Mouse (Mus musculus): ENCODE data around the gene Ugt1a5.

The Ugt1a5 gene

DNA sequence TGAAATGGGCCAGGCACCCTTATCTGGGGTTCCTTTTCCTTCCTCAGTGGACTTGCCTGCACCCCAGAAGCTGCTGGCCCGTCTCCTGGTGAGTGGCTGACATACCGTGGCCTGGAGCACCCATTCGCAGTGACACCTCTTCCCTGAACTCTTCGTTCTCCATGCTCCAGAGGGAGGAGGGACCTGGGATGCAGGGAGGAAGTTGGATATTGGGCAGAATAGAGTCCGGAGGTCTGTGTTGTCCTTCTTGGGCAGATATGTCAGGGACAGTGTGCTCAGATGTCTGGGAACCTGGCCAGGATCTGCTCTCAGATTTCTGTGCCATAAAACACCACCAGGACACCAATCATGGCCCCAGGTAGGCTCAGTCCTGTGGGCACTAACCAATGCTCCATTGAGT, 74.3 kb downstream of the Ugt1a5 start:
- DNase-seq (ENCODE audit: low spot score) = no peak

DNA sequence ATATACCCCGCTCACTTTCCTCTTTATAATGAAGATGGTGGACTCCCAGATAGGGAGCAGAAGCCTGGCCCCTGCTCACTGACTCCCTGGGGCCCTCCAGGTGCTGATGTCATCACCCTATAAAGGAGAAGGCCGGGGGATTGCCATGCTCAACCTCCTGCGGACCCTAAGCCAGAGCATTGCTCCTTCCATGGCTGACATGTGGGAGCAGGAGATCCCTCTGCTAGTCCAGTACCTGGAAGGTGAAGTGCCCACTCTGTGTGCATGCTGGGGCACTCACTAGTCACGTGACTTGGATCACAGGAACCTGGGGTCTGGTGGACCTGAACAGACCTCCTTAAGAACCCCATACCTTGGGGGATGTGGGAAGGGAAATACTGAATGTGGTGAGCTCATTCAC, 74.8 kb downstream of the Ugt1a5 start:
- DNase-seq (ENCODE audit: low spot score) = no peak

DNA sequence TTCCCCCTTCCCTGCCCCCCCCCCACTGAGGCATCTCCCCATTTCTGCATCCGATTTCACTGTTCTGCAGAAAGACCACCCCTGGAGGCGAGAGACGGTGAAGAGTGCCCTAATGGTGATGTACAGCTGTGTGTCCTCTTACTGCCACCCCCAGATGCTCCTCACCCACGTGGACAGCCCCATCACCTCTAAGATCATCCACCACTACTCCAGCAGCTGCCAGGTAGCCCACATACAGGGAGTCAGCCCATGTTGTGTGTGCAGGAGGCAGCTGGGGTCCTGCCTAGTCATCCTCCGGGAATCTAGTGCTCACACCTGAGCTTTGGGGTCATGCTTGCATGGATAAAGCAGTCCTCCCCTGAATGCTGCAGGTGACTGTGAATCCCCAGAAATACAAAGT, 78.0 kb downstream of the Ugt1a5 start:
- DNase-seq (ENCODE audit: low spot score) = no peak

DNA sequence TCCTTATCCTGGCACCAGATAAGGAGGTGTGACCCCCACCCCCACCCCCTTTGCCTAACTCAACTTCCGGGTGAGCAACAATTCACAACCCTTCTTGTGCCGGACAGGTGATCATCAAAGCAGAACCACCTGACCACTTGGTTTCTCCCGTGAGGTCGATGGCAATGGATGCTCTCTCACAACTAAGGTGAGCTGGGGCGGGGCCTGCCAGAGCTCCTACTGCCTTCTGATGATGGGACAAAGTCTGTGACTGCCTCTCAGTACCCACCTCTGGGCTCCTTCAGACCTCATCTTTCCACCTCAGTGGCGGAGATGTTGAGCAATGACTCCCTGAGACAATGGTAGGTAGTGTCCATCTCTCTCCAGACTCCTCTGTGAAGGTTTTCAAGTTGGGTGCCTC, 80.1 kb downstream of the Ugt1a5 start:
- DNase-seq (ENCODE audit: low spot score) = no peak

DNA sequence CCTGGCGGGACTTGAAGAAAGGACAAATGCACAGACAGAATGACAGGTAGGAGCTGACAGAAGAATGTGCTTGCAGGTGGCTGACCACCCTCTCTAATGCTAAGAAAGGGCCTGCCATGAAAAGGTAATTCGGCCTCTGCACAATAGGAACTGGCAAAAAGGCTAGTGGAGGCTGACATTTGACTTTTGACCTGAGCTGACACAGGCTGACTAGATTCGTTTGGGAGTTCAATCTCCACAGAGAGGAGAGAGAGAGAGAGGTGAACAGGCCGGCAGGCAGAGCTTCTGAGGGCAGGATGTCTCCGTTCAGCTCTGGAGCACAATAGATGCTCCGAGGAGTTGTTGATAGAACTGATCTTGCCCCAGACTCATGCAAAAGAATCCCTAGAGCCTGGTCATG, 80.6 kb downstream of the Ugt1a5 start:
- no peak for DNase-seq (ENCODE audit: low spot score)

DNA sequence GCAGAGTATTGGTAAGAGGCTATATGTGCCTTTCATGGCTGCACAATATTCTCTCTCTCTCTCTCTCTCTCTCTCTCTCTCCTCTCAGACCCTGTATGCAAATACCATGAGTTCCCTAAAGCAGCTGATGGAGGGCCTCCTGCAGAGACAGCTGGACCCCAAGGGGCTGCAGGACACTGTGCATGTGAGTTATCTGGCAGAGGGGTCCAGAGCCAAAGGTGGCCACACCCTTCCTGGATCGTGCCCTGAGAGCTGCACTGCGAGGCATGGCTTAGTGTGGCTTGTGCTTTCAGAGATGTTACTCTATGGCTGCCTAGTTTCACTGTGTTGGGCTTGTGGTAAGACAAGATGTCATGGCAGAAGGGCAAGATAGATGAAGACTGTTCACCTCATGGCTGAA, 81.8 kb downstream of the Ugt1a5 start:
- no peak for DNase-seq (ENCODE audit: low spot score)

DNA sequence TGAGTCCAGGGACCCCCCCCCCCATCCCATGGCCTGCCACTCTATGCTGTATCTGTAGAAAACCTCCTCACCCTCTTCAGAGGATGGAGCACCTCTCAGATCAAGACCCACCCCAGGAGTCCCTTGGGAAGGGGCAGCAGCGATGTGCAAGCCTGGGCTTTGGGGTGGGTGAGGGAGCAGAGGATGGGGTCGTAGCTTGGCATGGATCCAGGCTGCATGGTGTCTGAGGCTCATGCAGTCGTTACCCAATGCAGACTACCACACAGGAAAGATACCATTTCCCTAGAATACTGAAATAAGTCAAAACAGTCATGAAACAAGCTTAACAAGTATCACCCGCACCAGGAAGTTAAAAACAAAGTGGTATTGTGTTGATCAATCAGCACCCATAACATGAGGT, 82.8 kb downstream of the Ugt1a5 start:
- no peak for DNase-seq (ENCODE audit: low spot score)

DNA sequence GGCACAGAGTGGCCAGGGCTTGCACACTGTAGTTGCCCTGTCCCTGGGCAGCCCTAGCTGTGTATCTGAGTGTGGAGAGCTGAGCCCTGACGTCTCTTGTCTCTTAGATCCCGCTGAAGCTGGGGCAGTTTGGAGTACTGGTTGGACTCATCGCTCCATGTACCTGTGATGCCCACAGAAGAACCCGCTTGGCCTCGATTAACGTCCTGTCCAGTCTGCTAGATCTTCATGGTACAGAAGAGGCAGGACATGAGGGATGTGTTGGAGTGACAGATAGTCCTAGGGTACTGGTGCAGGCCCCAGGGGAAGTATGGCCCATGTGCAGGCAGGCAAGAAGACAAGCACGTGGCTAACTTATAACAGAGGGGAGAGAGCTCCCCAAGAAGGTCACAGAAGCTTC, 83.8 kb downstream of the Ugt1a5 start:
- no peak for DNase-seq (ENCODE audit: low spot score)

DNA sequence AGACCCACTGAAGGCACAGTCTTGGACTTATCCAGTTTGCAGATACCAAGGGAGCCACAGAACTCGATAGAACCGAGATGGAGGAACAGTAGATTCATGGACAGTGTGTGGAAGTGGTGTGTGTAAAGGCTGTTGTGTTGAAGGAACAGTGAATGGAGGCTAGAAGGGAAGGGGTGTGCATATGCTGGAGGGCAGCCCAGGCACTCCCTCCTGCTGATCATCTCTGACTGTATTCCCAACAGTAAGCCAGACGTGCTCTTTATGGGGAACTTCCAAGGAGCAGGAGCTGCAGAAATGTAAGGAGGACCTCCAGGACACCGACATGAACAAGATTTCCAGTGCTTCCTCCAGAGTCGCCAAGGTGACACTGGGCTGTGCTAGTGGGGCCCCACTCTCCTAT, 84.2 kb downstream of the Ugt1a5 start:
- DNase-seq (ENCODE audit: low spot score) = no peak

DNA sequence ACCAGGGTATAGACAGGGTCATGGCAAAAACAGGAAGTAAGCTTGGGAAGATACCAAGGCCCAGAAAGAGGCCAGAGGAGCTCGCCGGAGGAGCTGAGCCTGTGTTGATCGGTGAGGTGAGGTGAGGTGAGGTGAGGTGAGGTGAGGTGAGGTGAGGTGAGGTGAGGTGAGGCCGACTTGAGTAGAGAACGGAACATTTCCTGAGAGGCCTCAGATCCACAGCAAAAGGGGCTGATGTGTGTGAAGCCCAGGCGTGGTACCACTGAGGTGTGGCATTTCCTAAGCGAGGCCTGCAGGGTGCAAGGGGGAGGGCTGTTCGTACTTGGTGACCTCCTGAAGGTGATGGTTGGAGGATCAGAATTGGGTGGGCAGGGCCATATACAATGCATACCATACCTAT, 87.3 kb downstream of the Ugt1a5 start:
- no peak for DNase-seq (ENCODE audit: low spot score)

DNA sequence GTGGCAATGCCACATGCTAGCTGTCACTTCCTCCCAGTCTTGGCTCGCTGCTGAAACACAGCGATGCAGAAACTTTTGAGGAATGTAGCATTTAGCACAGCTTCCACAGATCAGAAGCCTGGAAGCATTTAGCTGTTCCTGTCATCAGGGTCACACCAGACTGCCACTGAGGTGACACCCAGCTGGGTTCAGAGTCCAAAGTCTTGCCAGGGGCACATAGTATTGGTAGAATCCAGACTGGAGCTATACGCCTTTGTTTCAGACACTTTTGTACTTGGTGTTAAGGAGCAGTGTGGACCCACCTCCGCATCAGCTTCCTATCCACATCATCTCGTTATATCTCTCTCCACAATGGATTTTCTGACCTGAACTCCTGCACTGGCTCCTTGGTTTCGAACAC, 87.7 kb downstream of the Ugt1a5 start:
- no peak for DNase-seq (ENCODE audit: low spot score)

DNA sequence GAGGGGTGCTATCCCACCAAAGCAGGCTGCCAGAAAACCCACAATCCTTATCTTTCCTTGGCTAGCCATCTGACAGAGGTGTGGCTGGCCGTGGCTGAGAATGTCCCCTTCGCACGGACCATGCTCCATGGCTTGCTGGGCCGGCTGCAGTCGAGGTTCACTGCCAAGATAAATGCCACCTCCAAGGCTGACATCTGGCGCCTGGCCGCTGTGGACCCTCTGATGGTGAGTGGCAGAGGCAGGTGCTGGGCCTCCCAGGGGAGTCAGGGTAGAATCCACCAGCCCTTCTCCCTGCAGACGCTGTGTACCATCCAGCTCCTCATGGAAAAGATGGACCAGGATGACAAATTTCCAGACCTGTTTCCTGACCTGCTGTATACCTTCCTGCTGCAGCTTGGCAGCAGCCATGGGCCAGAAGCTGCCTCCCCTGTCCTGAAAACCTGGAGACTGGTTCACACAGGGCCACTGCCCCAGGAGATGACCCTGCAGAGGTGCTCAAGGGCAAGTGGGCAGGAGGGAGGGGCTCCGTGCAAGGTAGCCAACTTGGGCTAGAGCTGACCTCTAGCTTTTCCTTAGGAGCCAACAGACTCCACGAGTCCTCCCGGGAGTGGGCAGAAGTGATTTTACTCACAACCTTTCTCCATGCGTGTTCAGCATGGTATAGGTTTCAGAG, 89.1 kb downstream of the Ugt1a5 start:
- DNase-seq (ENCODE audit: low spot score) = no peak

DNA sequence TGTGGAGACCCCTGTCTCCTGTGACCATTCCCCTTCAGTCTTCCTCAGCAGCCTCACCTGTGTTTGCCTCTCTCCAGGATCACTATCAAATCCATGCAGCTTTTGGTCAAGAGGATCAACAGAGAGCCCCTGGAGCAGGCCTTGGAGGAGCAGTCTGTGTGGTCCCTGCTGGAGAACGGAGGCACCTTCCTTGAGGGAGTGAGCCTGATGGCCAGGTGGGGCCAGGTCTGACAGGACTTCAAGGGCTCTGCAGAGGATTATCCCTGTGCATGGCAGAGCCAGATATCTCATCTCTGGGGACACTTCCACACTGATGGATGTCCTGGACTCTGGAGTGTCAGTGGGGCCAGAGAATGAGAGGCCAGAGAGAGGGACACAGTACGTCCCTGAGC, 89.7 kb downstream of the Ugt1a5 start:
- DNase-seq (ENCODE audit: low spot score) = no peak

DNA sequence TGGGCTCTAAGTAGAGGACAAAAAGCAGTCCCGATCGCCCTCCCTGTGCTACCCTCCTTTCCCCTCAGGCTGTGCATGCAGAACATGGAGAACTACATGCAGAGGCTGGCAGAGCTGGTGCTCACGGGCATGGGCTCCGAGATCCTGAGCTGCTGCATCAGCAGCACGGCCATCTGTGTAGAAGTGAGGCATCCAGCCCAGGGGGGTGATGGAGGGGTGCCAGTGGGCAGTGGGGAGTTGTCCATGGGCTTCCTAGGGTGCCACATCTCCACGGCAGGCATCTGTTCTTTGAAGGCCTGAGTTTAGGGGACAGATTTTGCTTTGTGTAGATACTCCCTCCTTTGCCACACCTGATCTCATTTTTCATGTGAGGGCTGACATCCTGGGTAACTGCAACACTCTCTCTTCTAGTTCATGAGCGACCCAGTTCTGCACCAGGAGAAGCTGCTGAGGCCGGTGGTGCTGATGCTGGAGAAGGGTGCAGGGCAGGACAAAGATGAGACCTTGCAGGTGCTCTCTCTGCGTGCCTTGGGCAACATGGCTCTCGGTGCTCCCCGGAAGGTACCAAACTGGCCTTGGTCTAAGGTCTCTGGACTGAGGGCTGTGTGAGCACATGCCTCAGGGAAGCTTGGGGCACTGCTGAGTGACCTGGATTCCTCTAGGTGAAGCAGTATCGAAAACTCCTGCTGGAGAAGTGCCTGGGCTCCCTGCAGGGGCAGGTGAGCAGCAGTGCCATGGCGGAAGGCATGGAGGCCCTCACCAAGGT, 90.4 kb downstream of the Ugt1a5 start:
- DNase-seq (ENCODE audit: low spot score) = no peak

DNA sequence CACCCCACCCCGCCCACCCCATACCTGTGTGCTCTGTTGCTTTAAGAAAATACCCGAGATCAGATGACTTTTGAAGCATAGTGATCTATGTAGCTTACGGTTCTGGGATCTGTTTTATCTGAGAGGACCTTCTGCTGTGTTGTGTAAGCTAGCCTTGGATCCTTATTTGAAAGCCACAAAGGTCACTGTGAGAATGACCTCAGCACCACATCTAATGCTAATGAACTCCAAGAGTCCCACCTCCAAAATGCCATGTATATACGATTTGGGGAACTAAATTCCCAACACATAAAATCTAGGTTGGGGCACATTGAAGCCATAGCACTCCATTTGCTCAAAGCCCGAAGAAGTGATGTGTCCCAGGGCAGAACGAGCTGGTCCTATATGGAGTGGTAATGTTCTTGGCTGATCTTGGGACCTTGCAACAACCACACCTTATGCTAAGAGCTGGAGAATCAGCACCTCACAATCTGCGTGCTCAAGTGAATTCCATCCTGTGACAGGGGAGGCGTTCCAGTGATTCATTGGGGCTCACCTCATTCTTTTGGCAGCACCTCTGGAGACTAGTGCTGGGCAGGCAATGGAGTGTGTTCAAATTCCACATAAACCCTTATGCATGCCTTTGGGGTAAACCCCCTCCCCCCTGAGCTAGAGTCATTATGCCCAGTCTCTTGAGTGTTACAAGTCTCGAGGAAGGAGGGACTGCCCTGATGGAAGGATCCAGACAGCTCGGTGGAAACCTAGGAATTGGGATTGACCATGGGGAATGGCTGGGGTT, 91.3 kb downstream of the Ugt1a5 start:
- DNase-seq (ENCODE audit: low spot score) = no peak

DNA sequence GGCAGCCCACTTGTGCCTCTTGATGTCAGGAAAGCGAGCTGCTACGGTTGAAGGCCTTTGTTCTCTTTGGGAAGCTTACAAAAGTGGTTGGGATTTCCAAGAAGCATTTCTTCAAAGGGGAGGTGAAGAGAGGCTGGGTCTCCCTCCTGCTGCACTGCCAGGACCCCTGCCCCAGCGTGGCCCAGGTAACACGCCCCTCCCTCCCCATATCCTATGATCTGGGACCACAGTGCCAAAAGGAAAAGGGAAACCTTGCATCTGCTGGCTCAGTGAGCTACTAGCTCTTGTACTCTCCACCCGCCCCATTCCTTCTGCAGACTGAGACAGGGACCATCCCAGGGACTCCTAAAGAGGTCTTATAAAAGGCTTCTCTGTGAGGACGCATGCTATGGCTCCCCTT, 91.9 kb downstream of the Ugt1a5 start:
- no peak for DNase-seq (ENCODE audit: low spot score)

DNA sequence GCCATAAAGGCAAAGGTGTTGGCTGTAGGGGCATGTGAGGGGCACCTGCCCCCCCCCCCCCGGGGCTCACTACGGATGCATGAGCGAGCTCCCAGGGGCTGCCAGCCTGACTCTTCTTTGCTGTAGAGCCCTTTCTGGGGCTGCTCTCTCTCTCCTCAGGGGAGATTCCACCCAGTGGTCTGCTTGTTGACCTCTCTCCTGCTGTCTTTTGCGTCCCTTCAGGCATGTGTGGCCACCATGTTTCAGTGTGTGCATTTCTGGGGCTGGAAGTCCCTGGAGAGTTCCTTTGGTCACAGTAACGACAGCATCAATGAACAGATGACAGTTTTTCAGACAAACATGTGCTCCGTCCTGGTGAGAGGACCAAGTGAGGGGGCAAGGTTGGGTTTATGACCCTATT, 92.5 kb downstream of the Ugt1a5 start:
- DNase-seq (ENCODE audit: low spot score) = no peak

DNA sequence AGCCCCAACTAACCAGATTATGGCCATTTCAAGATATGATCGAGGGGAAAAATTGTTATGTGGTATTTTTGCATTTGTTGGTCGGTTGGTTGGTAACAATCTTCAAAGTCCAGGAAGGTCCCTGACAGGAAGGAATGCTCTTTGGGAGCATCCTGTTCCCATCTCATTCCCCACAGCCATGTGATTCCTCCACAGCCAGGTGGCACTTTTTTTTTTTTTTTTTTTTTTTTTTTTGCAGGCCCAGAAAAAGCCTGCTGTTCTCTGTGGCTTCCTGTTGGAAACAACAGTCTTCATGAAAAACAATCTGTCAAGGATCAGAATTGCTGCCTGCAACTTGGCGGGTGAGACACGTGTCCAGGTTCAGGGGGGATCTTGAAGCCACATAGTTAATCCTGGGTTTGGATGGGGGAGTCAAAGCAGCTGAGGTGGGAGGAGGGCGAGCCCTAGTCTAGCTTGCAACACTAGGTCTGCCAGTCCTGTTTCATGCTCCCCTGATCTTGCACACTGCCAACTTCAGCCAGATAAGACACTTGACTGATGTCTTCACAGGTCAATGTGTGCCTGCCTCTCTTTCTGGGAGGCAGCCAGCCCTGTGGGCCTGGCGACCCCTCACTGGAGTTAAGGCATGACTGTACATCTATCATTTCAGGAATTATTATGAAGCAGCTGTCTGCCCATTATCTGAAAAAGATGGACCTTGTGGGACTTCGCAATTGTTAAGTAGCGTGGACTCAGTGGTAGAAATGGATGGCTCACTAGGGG, 93.2 kb downstream of the Ugt1a5 start:
- no peak for DNase-seq (ENCODE audit: low spot score)

DNA sequence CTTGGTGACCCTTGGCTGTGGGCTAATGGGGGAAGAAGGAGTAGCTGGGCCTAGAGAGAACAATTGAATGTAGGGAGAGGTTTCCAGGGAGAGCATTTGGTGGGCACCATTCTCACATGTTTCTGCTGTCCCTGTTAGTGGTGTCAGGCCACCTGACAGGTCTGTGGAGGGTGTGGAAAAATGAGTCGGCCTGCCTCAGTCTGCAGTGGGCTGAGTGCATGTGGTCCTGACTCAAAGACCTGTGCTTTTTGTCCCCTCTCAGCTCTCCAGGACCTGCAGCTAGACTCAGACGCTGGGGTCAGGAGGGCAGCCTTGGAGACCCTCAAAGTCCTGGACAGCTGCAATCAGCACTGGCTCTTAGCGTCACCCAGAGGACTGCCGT, 93.8 kb downstream of the Ugt1a5 start:
- no peak for DNase-seq (ENCODE audit: low spot score)

DNA sequence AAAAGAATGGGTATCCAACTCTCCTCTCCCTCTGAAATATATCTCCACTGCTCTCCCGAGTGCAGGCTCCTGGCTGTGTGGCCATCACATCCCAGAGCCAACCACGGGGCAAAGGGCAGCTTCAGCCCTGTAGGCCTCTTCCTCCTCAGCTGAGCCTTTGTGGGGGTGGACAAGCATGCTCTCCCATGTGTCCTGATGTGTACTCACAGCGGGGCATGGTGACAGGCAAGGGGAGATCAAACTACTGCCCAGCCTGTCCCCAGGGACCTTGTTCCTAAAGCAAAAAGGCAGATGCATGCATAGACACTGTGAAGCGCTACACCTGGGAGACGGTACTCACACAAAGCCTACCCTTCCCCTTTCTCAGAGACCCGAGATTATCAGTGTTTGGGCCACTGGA, 94.3 kb downstream of the Ugt1a5 start:
- DNase-seq (ENCODE audit: low spot score) = no peak

DNA sequence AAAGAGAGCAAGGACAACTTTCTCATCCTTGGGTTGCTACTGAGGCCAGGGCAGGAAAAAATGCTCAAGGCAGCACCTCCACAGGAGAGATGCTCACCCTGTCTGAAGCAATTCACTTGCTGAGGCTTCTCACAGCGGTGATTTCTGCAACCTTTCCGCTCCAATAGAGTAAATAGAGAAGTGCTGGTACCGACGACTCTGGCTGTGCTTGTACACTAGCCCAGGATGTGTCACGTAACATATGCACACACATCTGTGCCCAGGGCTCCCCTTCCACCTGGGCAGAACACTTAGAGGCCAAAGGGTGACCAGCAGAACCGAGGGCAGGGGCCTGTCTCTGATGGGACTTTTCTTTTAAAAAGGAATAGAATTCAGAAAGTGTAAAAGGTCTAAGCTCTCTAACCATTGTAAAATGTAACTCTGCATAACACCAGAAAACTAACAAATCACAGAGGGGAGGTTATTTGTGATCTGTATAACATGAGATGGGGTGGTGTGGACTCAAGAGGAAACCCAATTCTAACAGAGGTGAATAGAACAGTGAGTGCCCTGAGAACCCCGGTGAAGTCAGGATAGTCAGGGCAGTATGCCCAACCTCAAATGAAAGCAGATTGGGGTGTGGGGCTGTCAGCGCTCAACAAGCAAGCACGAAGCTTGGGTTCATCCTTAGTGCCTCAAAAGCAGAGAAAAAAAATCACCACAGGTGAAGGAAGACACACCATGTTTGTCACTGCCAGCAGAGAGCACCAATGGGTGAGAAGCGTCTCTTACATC, 95.0 kb downstream of the Ugt1a5 start:
- DNase-seq (ENCODE audit: low spot score) = no peak

DNA sequence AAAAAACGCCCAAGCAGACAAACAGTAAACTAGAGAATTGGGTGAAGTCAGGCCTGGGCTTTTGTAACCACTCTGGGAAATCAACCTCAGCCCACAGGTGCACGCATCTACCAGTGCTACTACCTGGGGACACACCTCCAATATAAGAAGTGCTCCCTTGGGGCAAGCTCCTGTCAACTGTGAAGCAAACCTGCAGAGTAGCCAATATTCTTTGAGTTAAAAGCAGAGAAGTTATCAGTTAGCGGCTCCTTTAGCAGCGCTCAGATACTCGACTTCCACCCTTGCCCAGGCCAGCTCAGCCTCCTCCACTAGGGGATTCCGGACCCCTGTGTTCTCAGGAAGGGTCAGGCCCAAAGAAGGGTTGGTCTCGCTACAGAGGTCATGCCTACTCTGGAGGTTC, 95.9 kb downstream of the Ugt1a5 start:
- no peak for DNase-seq (ENCODE audit: low spot score)
